Mouse (Mus musculus): ENCODE measurements around the gene Dguok.

The Dguok gene

GRCm38 (mm10) chr6:83506258-83507167, at the start of gene Dguok:
Gene Dguok (minus strand): TSS chr6:83506969.
- in situ Hi-C loops (cut with MboI; ENCODE audit: low pct_unique_long_range_greater_than_20kb in 1 of 2, low sequenced_read_pairs in 2 of 2, unreplicated experiment in 1 of 2), result loop anchor here in 1 of 2 experiments (10.0 kb wide), 1 partner anchor 152 kb away; no protein-coding TSS in a partner anchor

DNA sequence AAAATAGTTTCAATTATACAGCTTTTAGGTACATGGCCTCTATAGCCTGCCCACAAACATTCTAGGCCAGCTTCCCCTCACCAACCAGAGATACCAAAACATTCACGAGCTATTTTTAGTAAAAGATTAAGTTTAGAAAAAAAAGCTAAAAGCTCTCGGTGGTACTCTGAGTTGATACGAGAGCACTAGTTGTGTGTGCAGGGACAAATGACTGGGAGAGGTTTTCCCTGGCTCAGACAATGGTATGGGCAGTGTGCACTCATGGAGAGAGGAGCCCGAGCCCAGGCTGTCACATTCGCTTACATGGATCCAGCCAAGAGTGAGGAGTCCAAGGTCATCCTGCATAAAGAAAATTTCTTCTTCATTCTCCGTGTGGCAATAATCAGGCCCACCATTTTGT, 49.2 kb upstream of the Dguok start:
- in situ Hi-C loops (cut with MboI; ENCODE audit: low pct_unique_long_range_greater_than_20kb in 1 of 2, low sequenced_read_pairs in 2 of 2, unreplicated experiment in 1 of 2), result loop anchor here in 1 of 2 experiments (5.0 kb wide), 1 partner anchor 34 kb away; no protein-coding TSS in a partner anchor

DNA sequence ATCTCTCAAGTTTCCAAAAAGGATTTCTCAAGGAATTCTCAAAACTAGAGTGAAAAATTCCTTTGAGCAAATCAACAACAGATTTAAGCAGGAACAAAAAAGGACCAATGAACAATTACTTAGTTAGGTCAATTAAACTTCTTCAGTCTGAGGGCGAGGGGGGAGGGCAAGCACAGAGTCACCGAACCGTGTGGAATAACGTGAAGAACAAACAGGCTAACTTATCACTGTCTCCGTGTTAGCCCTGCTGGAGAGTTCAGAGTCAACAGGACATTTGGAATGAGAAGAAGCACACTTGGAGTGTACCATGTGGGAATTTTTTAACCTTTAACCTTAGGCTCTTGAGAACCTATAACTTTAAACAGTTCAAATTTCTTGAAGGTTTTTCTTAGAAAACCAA, 41.6 kb upstream of the Dguok start:
- in situ Hi-C loops (cut with MboI; ENCODE audit: low pct_unique_long_range_greater_than_20kb in 1 of 2, low sequenced_read_pairs in 2 of 2, unreplicated experiment in 1 of 2), result no loop called here

- in situ Hi-C loops (cut with MboI; ENCODE audit: low pct_unique_long_range_greater_than_20kb in 1 of 2, low sequenced_read_pairs in 2 of 2, unreplicated experiment in 1 of 2), result no loop called here
Measured at GRCm38 (mm10) chr6:83545778-83546177, 39.0 kb upstream of the Dguok start.

GRCm38 (mm10) chr6:83541756-83542456, 35.1 kb upstream of the Dguok start:
- in situ Hi-C loops (cut with MboI; ENCODE audit: low pct_unique_long_range_greater_than_20kb in 1 of 2, low sequenced_read_pairs in 2 of 2, unreplicated experiment in 1 of 2), result no loop called here

GRCm38 (mm10) chr6:83540017-83540416, 33.2 kb upstream of the Dguok start:
- in situ Hi-C loops (cut with MboI; ENCODE audit: low pct_unique_long_range_greater_than_20kb in 1 of 2, low sequenced_read_pairs in 2 of 2, unreplicated experiment in 1 of 2), result no loop called here

DNA sequence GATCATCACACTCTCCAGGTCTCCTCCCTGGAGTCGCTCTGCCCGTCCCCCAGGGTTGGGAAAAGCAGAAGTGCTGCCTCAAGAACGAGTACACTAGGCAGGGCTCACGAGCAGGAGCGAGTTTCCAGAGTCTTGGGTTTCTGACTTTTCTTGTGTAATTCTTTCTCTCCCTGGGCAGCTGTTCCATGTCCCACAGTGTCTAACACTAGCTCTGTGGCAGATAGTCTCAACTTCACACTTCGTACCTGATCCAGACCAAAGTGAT, 30.0 kb upstream of the Dguok start:
- in situ Hi-C loops (cut with MboI; ENCODE audit: low pct_unique_long_range_greater_than_20kb in 1 of 2, low sequenced_read_pairs in 2 of 2, unreplicated experiment in 1 of 2), result no loop called here

DNA sequence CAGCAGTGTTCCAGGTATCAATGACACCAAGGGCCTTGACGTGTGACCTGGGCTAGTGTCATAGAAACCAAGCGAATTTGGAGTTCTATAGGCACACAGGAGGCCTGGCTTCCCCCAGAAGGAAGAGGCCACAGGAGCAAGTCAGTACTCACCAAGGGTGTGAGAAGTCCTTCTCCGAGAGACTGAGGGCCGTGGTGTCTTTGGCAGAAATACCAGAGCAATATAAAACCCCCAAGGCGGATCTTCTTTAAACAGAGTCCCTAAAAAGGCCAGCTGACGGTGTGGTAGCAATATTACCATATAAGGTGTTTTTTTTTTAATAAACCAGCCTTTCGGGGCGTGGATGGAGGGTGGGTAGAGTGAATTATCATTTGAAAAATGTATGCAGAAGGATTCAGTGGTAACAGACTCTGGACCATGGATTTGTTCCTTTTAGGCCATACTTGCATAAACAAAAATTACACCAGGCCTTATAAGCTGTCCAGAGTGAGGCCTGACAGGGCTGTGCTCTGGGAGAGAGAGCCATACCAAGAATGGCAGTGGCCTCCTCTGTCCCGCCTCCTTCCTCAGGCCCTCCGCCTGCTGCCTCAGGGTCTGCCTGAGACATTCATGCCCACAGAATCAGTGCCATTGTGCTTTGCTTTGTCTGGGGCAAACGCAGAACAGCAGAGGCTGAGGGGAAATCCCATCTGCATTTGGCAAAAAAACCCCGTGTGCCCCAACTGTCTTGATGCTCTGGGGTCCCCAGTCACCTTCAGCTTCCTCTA, 29.4 kb upstream of the Dguok start, which contains the start of gene Actg2:
TSS of gene Actg2 (minus strand) at position 238 of the 767 bp plus-strand sequence.
- in situ Hi-C loops (cut with MboI; ENCODE audit: low pct_unique_long_range_greater_than_20kb in 1 of 2, low sequenced_read_pairs in 2 of 2, unreplicated experiment in 1 of 2), result no loop called here

GRCm38 (mm10) chr6:83532608-83533007, 25.8 kb upstream of the Dguok start:
- in situ Hi-C loops (cut with MboI; ENCODE audit: low pct_unique_long_range_greater_than_20kb in 1 of 2, low sequenced_read_pairs in 2 of 2, unreplicated experiment in 1 of 2), result no loop called here

DNA sequence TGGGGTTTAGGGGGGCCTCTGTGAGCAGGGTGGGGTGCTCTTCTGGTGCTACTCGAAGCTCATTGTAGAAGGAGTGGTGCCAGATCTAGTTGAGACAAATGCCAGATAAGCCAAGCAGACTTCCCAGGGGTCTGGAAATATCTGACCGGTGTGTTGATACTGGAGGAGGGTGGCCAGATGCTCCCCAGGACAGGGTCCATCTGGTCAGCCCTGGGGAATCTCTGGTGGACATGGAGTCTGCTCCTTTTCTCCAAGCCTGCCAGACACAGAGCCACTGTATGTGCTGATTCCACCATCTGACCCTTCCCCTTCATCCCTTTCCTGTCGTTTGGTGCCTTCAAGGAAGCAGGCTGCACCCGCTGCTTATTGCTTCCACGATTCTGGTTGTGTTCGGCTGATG, 16.4 kb upstream of the Dguok start:
- in situ Hi-C loops (cut with MboI; ENCODE audit: low pct_unique_long_range_greater_than_20kb in 1 of 2, low sequenced_read_pairs in 2 of 2, unreplicated experiment in 1 of 2), result loop anchor here in 1 of 2 experiments (5.0 kb wide), 1 partner anchor 34 kb away; no protein-coding TSS in a partner anchor

GRCm38 (mm10) chr6:83521784-83522183, 15.0 kb upstream of the Dguok start:
- in situ Hi-C loops (cut with MboI; ENCODE audit: low pct_unique_long_range_greater_than_20kb in 1 of 2, low sequenced_read_pairs in 2 of 2, unreplicated experiment in 1 of 2), result loop anchor here in 1 of 2 experiments (5.0 kb wide), 1 partner anchor 36 kb away; no protein-coding TSS in a partner anchor

DNA sequence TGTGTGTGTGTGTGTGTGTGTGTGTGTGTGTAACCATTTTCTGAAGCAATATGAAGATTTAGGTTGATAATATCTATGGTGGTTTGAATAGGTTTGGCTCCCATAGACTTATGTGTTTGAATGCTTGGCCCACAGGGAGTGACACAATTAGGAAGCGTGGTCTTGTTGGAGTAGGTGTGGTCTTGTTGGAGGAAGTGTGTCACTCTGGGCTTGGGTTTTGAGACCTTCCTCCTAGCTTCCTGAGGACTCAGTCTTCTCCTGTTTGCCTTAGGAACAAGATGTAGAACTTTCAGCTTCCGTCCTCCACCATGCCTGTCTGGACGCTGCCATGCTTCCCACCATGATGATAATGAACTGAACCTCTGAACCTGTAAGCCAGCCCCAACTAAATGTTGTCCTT, 11.9 kb upstream of the Dguok start:
- in situ Hi-C loops (cut with MboI; ENCODE audit: low pct_unique_long_range_greater_than_20kb in 1 of 2, low sequenced_read_pairs in 2 of 2, unreplicated experiment in 1 of 2), result no loop called here

DNA sequence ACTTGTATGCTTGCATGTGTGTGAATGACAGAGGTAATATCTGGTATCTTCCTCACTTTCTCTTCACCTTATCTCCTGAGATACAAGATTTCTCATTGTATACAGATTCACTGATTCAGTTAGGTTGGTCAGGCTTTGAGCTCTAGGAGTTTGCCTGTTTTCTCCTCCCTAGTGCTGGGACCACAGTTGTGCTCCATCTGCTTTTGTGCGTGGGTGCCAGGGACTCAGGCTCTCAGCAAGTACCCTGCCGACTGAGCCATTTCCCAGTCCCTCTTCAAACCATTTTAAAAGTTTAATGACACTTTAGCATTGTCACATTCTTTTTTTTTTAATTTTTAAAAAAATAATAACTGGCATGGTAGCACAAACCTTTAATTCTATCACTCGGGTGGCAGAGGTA, 8.4 kb upstream of the Dguok start:
- in situ Hi-C loops (cut with MboI; ENCODE audit: low pct_unique_long_range_greater_than_20kb in 1 of 2, low sequenced_read_pairs in 2 of 2, unreplicated experiment in 1 of 2), result no loop called here

GRCm38 (mm10) chr6:83512495-83512894, 5.7 kb upstream of the Dguok start:
- in situ Hi-C loops (cut with MboI; ENCODE audit: low pct_unique_long_range_greater_than_20kb in 1 of 2, low sequenced_read_pairs in 2 of 2, unreplicated experiment in 1 of 2), result no loop called here

- in situ Hi-C loops (cut with MboI; ENCODE audit: low pct_unique_long_range_greater_than_20kb in 1 of 2, low sequenced_read_pairs in 2 of 2, unreplicated experiment in 1 of 2), result no loop called here
Measured at GRCm38 (mm10) chr6:83510210-83510609, 3.4 kb upstream of the Dguok start.

- in situ Hi-C loops (cut with MboI; ENCODE audit: low pct_unique_long_range_greater_than_20kb in 1 of 2, low sequenced_read_pairs in 2 of 2, unreplicated experiment in 1 of 2), result loop anchor here in 1 of 2 experiments (10.0 kb wide), 1 partner anchor 155 kb away; no protein-coding TSS in a partner anchor
Measured at GRCm38 (mm10) chr6:83509442-83509841, 2.7 kb upstream of the Dguok start.

- in situ Hi-C loops (cut with MboI; ENCODE audit: low pct_unique_long_range_greater_than_20kb in 1 of 2, low sequenced_read_pairs in 2 of 2, unreplicated experiment in 1 of 2), result loop anchor here in 1 of 2 experiments (10.0 kb wide), 1 partner anchor 152 kb away; no protein-coding TSS in a partner anchor
Measured at GRCm38 (mm10) chr6:83507168-83507546, 388 bp upstream of the Dguok start.

GRCm38 (mm10) chr6:83505554-83505953, 1.2 kb downstream of the Dguok start:
- in situ Hi-C loops (cut with MboI; ENCODE audit: low pct_unique_long_range_greater_than_20kb in 1 of 2, low sequenced_read_pairs in 2 of 2, unreplicated experiment in 1 of 2), result loop anchor here in 1 of 2 experiments (10.0 kb wide), 1 partner anchor 151 kb away; no protein-coding TSS in a partner anchor

All from mouse embryonic stem cell (cell line).